Mouse (Mus musculus) erythroblast, adult 5-6 weeks (primary cell): ENCODE data around the gene Lat2. TPM values are rescaled to one million over a fixed set of nuclear protein-coding genes. Genes with fewer than 3 reads are reported as not detected.

Experiments
- total RNA-seq, 2 experiments: library from RNA; stranded (forward) in 1 of 2; stranded (reverse) in 1 of 2; fragments of 150-400 nt in 1 of 2; fragments of 200-764, 138-1000 nt in 1 of 2; gene quantifications; 2 replicates each; pipeline versions ENCODE4 v1.2.3 to v1.2.4; 2015 to 2017; ENCODE audit warnings: low replicate concordance in 2 of 2

Lat2 gene
- total RNA-seq, 2 experiments from 2014 or later, result 1.5 to 10.9 TPM

Other genes with a start within 250 kb of the Lat2 start
- 3.3 and 29.0 TPM in 2 replicates for gene Gtf2ird1, start 158.3 kb downstream of the Lat2 start, total RNA-seq (2015; ENCODE audit: low replicate concordance)
- 2.2 TPM in 2 replicates for gene Gtf2ird1, start 158.3 kb downstream of the Lat2 start, total RNA-seq (2017; ENCODE audit: low replicate concordance)
- 0.21 and 0.96 TPM in 2 replicates for gene Clip2, start 62.6 kb downstream of the Lat2 start, total RNA-seq (2015; ENCODE audit: low replicate concordance)
- gene Clip2, start 62.6 kb downstream of the Lat2 start, total RNA-seq (2017; ENCODE audit: low replicate concordance), result 2.1 and 4.0 TPM in 2 replicates
- 0.84 TPM in 1 of 2 replicates, not detected in the other for gene Syna, start 54.9 kb downstream of the Lat2 start, total RNA-seq (2015; ENCODE audit: low replicate concordance)
- not detected in 2 replicates for gene Syna, start 54.9 kb downstream of the Lat2 start, total RNA-seq (2017; ENCODE audit: low replicate concordance)
- gene Rfc2, start 33.7 kb downstream of the Lat2 start, total RNA-seq (2015; ENCODE audit: low replicate concordance), result 26.7 and 51.0 TPM in 2 replicates
- 14.7 and 23.7 TPM in 2 replicates for gene Rfc2, start 33.7 kb downstream of the Lat2 start, total RNA-seq (2017; ENCODE audit: low replicate concordance)
- gene Eif4h, start 24.5 kb upstream of the Lat2 start, total RNA-seq (2015; ENCODE audit: low replicate concordance), result 63.7 and 79.4 TPM in 2 replicates
- gene Eif4h, start 24.5 kb upstream of the Lat2 start, total RNA-seq (2017; ENCODE audit: low replicate concordance), result 93.5 and 98.1 TPM in 2 replicates
- 0.19 and 2.1 TPM in 2 replicates for gene Limk1, start 73.6 kb upstream of the Lat2 start, total RNA-seq (2015; ENCODE audit: low replicate concordance)
- gene Limk1, start 73.6 kb upstream of the Lat2 start, total RNA-seq (2017; ENCODE audit: low replicate concordance), result 2.1 and 3.6 TPM in 2 replicates
- not detected in 2 replicates for gene Eln, start 132.3 kb upstream of the Lat2 start, total RNA-seq (2015; ENCODE audit: low replicate concordance)
- gene Eln, start 132.3 kb upstream of the Lat2 start, total RNA-seq (2017; ENCODE audit: low replicate concordance), result not detected in 2 replicates